Mouse (Mus musculus) gastrocnemius, adult 2 months (tissue): ENCODE measurements around the gene Cdk10. TPM values are rescaled to one million over a fixed set of nuclear protein-coding genes. Genes with fewer than 3 reads are reported as not detected.
"Not testable (repeated sequence)": the region's sequence is repeated elsewhere in the genome, so short reads cannot be mapped to it uniquely, and the experiment has no call there.

Experiments used
- DNase-seq: peaks from one replicate; pipeline ENCODE4 v3.0.0; 2022
- H3K27ac ChIP-seq: fragments of 200-600 bp; 2 replicates; pipeline ENCODE4 v1.8.1; 2022; ENCODE audit warnings: mild to moderate bottlenecking
- H3K4me3 ChIP-seq: fragments of 200-600 bp; 2 replicates; pipeline ENCODE4 v1.8.1; 2022; ENCODE audit warnings: mild to moderate bottlenecking, moderate library complexity
- CTCF ChIP-seq: fragments of 200-600 bp; IDR thresholded peaks from 2 replicates; pipeline ENCODE4 v1.8.1; 2022; ENCODE audit warnings: antibody characterized with exemption, mild to moderate bottlenecking, moderate library complexity
- intact Hi-C: fragments of 180-260 bp; cut with DNase I; formaldehyde crosslinking; loops from one replicate; pipeline ENCODE4 v1.15.1; 2025
- total RNA-seq, 2 experiments: library from RNA; stranded (reverse); gene quantifications; 2 replicates each; pipeline ENCODE4 v1.2.3; 2021

The Cdk10 gene
- total RNA-seq, 2 experiments from 2014 or later: 13.0 to 15.2 TPM

GRCm38 (mm10) chr8:123255170-123255569, 30.5 kb downstream of the Cdk10 start:
- Histone ChIP-seq H3K27ac (peak overlapping the region; percentile 95), H3K4me3 (peak overlapping the region; percentile 85)
- DNase-seq: no peak
- no peak for TF ChIP-seq CTCF
- intact Hi-C loops: no loop called here

- Histone ChIP-seq H3K27ac (no peak overlapping the region), H3K4me3 (no peak overlapping the region)
- intact Hi-C loops: no loop called here
- no peak for DNase-seq
- no peak for TF ChIP-seq CTCF
These were observed 32.5 kb downstream of the Cdk10 start for GRCm38 (mm10) chr8:123257114-123257513.

GRCm38 (mm10) chr8:123257593-123257992, 33.0 kb downstream of the Cdk10 start:
- H3K4me3 ChIP-seq, DNase-seq, intact Hi-C loops, H3K27ac ChIP-seq: not testable (repeated sequence)

GRCm38 (mm10) chr8:123267926-123268656, 43.4 kb downstream of the Cdk10 start:
- H3K4me3 ChIP-seq: no peak overlapping the region
- H3K27ac ChIP-seq: no peak overlapping the region
- intact Hi-C loops: no loop called here
- DNase-seq: no peak
- TF ChIP-seq CTCF: no peak

- no peak for TF ChIP-seq CTCF
- intact Hi-C loops: no loop called here
- Histone ChIP-seq H3K27ac (no peak overlapping the region), H3K4me3 (no peak overlapping the region)
- no peak for DNase-seq
These were observed 46.5 kb downstream of the Cdk10 start for GRCm38 (mm10) chr8:123271147-123271546.

GRCm38 (mm10) chr8:123271901-123272300, 47.3 kb downstream of the Cdk10 start:
- TF ChIP-seq CTCF: no peak
- Histone ChIP-seq H3K4me3 (no peak overlapping the region), H3K27ac (no peak overlapping the region)
- no peak for DNase-seq
- intact Hi-C loops: no loop called here

- H3K27ac ChIP-seq: no peak overlapping the region
- DNase-seq: no peak
- TF ChIP-seq CTCF: no peak
- H3K4me3 ChIP-seq: no peak overlapping the region
- intact Hi-C loops: no loop called here
These were observed 49.8 kb downstream of the Cdk10 start for GRCm38 (mm10) chr8:123274447-123274846.

GRCm38 (mm10) chr8:123275096-123275495, 50.5 kb downstream of the Cdk10 start:
- no peak overlapping the region for H3K4me3 ChIP-seq
- no peak for DNase-seq
- intact Hi-C loops: no loop called here
- no peak overlapping the region for H3K27ac ChIP-seq
- TF ChIP-seq CTCF: no peak

- TF ChIP-seq CTCF: no peak
- H3K4me3 ChIP-seq: no peak overlapping the region
- intact Hi-C loops: no loop called here
- no peak overlapping the region for H3K27ac ChIP-seq
- DNase-seq: no peak
These were observed 53.8 kb downstream of the Cdk10 start for GRCm38 (mm10) chr8:123278445-123278844.

GRCm38 (mm10) chr8:123279828-123280227, 55.2 kb downstream of the Cdk10 start:
- Histone ChIP-seq H3K4me3 (no peak overlapping the region), H3K27ac (no peak overlapping the region)
- DNase-seq: no peak
- TF ChIP-seq CTCF: no peak
- intact Hi-C loops: no loop called here

GRCm38 (mm10) chr8:123280302-123281094, 55.9 kb downstream of the Cdk10 start:
- intact Hi-C loops: no loop called here
- Histone ChIP-seq H3K27ac (no peak overlapping the region), H3K4me3 (no peak overlapping the region)
- DNase-seq: no peak
- TF ChIP-seq CTCF: no peak

Other genes with a start within 250 kb of the Cdk10 start
- gene Ankrd11, start 182.6 kb upstream of the Cdk10 start, total RNA-seq: 10 to 100 TPM; 60.3 to 62.1 TPM
- 10 to 100 TPM; 67.4 to 74.9 TPM for gene Spg7, start 161.9 kb upstream of the Cdk10 start, total RNA-seq
- gene Rpl13, start 122.5 kb upstream of the Cdk10 start, total RNA-seq: 100 to 1,000 TPM; 389 to 466 TPM
- gene Cpne7, start 107.5 kb upstream of the Cdk10 start, total RNA-seq: under 1 TPM; 0.13 to 0.20 TPM
- 1 to 10 TPM; 2.1 to 2.5 TPM for gene Sult5a1, start 66.5 kb upstream of the Cdk10 start, total RNA-seq
- 10 to 100 TPM; 13.6 to 16.7 TPM for gene Dpep1, start 38.6 kb upstream of the Cdk10 start, total RNA-seq
- gene Chmp1a, start 12.1 kb upstream of the Cdk10 start, total RNA-seq: 10 to 100 TPM; 42.6 to 43.8 TPM
- gene Spata33, start 12.0 kb upstream of the Cdk10 start, total RNA-seq: 1 to 10 TPM; 1.2 to 1.8 TPM
- 1 to 10 TPM; 1.5 to 2.3 TPM for gene Spata2l, start 11.4 kb downstream of the Cdk10 start, total RNA-seq
- 1 to 10 TPM; 5.2 to 8.1 TPM for gene Zfp276, start 29.4 kb downstream of the Cdk10 start, total RNA-seq
- gene Vps9d1, start 29.5 kb downstream of the Cdk10 start, total RNA-seq: 10 to 100 TPM; 17.7 to 18.3 TPM
- gene Fanca, start 93.7 kb downstream of the Cdk10 start, total RNA-seq: not detected
- gene Spire2, start 107.9 kb downstream of the Cdk10 start, total RNA-seq: not detected
- gene Tcf25, start 148.9 kb downstream of the Cdk10 start, total RNA-seq: 100 to 1,000 TPM; 134 to 140 TPM
- gene Mc1r, start 182.3 kb downstream of the Cdk10 start, total RNA-seq: not detected
- not detected for gene Tubb3, start 186.6 kb downstream of the Cdk10 start, total RNA-seq
- gene Def8, start 198.7 kb downstream of the Cdk10 start, total RNA-seq: 10 to 100 TPM; 38.5 to 39.1 TPM